Mouse (Mus musculus) midbrain, embryonic 11.5 days (tissue): ENCODE results near the gene Uncx. TPM values are rescaled to one million over a fixed set of nuclear protein-coding genes. Genes with fewer than 3 reads are reported as not detected.

ENCODE experiments used
- ATAC-seq: fragments of 200-750 bp; cut with Nextera tagmentation; 2 replicates; pipeline ENCODE4 v1.8.0; 2017; ENCODE audit warnings: moderate TSS enrichment, moderate library complexity; ENCODE audit not compliant: low FRiP score
- DNase-seq: peaks from one replicate; pipeline ENCODE4 v3.0.0; 2015; ENCODE audit warnings: low spot score; ENCODE audit errors: missing footprints
- H3K27ac ChIP-seq: fragments of 300-500 bp; sonication (generic); 2 replicates; pipeline ENCODE4 v1.5.1; 2014; ENCODE audit warnings: low read depth, low read length
- H3K27me3 ChIP-seq: fragments of 300-500 bp; sonication (generic); 2 replicates; pipeline ENCODE4 v1.6.1; 2014; ENCODE audit warnings: mild to moderate bottlenecking, low read length, moderate library complexity, mixed read lengths; ENCODE audit not compliant: control insufficient read depth, insufficient read depth
- H3K36me3 ChIP-seq: fragments of 300-500 bp; sonication (generic); 2 replicates; pipeline ENCODE4 v1.6.1; 2014; ENCODE audit warnings: mild to moderate bottlenecking, low read length, moderate library complexity, mixed read lengths; ENCODE audit not compliant: control insufficient read depth, insufficient read depth
- H3K4me1 ChIP-seq: fragments of 300-500 bp; sonication (generic); 2 replicates; pipeline ENCODE4 v1.6.1; 2014; ENCODE audit warnings: low read length; ENCODE audit not compliant: control insufficient read depth, insufficient read depth
- H3K4me2 ChIP-seq: fragments of 300-500 bp; sonication (generic); 2 replicates; pipeline ENCODE4 v1.6.1; 2014; ENCODE audit warnings: mild to moderate bottlenecking, moderate library complexity
- H3K4me3 ChIP-seq: fragments of 300-500 bp; sonication (generic); 2 replicates; pipeline ENCODE4 v1.5.1; 2014; ENCODE audit warnings: low read depth, low read length
- H3K9ac ChIP-seq: fragments of 300-500 bp; sonication (generic); 2 replicates; pipeline ENCODE4 v1.6.1; 2014; ENCODE audit warnings: low read length
- H3K9me3 ChIP-seq: fragments of 300-500 bp; sonication (generic); 2 replicates; pipeline ENCODE4 v1.6.1; 2016; ENCODE audit warnings: low read length; ENCODE audit not compliant: control insufficient read depth
- WGBS: fragments of 180-500 bp; shearing (Covaris S2); extraction: QIAGEN DNeasy Blood & Tissue Kit; methylation state at CpG from one replicate; pipeline ENCODE4 v1.1.7; 2014; 5-methylcytosine and 5-hydroxymethylcytosine counted together
- polyA plus RNA-seq: library from polyadenylated mRNA; unstranded; fragments of >200 nt; fragmentation: Nextera tagmentation; extraction: Ambion mirVana; gene quantifications from 2 replicates; pipeline ENCODE4 v1.2.1, GENCODE M21; 2014

Gene Uncx
- polyA plus RNA-seq, 1 experiment from 2014 or later = 41.8 TPM

- Histone ChIP-seq H3K9ac (no peak overlapping the region), H3K27me3 (no peaks in the 10 kb centered on the region), H3K27ac (no peak overlapping the region), H3K4me3 (no peak overlapping the region), H3K4me2 (no peak overlapping the region), H3K9me3 (no peaks in the 10 kb centered on the region), H3K4me1 (no peaks in the 10 kb centered on the region), H3K36me3 (no peaks in the 10 kb centered on the region)
- WGBS = 85% methylated on average over 4 of the region's 4 CpGs
- DNase-seq = no peak
- no peak for ATAC-seq
Measured at GRCm38 (mm10) chr5:139512201-139512600, 31.1 kb upstream of the Uncx start.

- DNase-seq (peak; percentile 77), ATAC-seq (no peak)
- WGBS = 50% methylated on average over 11 of the region's 11 CpGs
- no peaks in the 10 kb centered on the region for H3K4me1 ChIP-seq
- no peak overlapping the region for H3K4me2 ChIP-seq
- H3K27me3 ChIP-seq = no peaks in the 10 kb centered on the region
- no peaks in the 10 kb centered on the region for H3K36me3 ChIP-seq
- no peaks in the 10 kb centered on the region for H3K9me3 ChIP-seq
- H3K4me3 ChIP-seq = no peak overlapping the region
- H3K9ac ChIP-seq = no peak overlapping the region
- H3K27ac ChIP-seq = no peak overlapping the region
Measured at GRCm38 (mm10) chr5:139516281-139516680, 27.0 kb upstream of the Uncx start.

- ATAC-seq (no peak), DNase-seq (peak; percentile 81)
- Histone ChIP-seq H3K9me3 (no peaks in the 10 kb centered on the region), H3K27me3 (no peaks in the 10 kb centered on the region), H3K4me1 (no peaks in the 10 kb centered on the region), H3K4me2 (no peak overlapping the region), H3K9ac (no peak overlapping the region), H3K36me3 (no peaks in the 10 kb centered on the region), H3K27ac (no peak overlapping the region), H3K4me3 (no peak overlapping the region)
- 68% methylated on average over 14 of the region's 14 CpGs for WGBS
Measured at GRCm38 (mm10) chr5:139520069-139520834, 23.0 kb upstream of the Uncx start.

DNA sequence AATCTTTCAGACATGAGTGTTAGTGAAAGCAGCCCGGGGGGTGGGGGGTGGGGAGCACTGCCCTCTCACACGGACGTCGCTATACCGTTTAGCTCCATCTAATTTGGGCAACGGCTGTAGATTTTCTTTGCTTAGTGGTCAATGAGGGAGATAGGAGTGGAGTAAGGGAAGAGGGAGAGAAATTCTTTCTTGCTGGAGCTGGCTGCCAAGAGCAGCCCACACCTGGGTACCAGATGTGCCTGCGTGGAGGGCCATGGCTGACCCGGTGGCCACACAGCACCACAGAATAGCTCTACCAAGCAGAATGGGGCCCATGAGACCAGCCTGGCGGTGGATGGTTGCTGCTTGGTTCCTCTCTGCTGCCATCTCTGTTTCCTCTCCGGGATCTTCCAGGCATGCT is 21.3 kb upstream of the Uncx start:
- H3K27ac ChIP-seq = no peak overlapping the region
- H3K9me3 ChIP-seq = no peaks in the 10 kb centered on the region
- H3K4me2 ChIP-seq = no peak overlapping the region
- H3K4me1 ChIP-seq = no peaks in the 10 kb centered on the region
- no peak overlapping the region for H3K9ac ChIP-seq
- H3K27me3 ChIP-seq = no peaks in the 10 kb centered on the region
- H3K36me3 ChIP-seq = no peaks in the 10 kb centered on the region
- ATAC-seq (no peak), DNase-seq (peak; percentile 76)
- 79% methylated on average over 10 of the region's 10 CpGs for WGBS
- no peak overlapping the region for H3K4me3 ChIP-seq

DNA sequence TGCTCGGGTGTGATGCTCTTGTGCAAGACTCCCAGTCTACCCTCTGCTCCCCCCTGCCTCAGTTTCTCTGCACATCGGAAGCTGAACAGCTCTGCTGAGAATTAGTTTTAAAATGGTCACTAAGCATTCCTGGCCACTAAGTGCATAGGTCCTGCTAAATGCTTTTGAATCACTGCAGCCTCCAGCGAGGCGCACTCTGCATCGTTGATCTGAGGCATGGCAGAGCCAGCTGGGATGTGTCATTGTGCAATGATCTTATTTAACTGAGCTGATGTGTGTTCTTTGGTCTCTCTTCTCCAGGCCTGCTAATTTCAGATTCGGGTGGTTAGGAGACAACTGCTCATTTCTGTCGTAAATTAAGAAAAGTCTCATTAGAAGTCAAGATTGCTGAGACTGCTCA is 14.4 kb upstream of the Uncx start:
- Histone ChIP-seq H3K27ac (no peak overlapping the region), H3K4me3 (no peak overlapping the region), H3K9me3 (no peaks in the 10 kb centered on the region), H3K4me1 (peaks cover 8% of the 10 kb centered on the region), H3K9ac (no peak overlapping the region), H3K36me3 (no peaks in the 10 kb centered on the region), H3K4me2 (no peak overlapping the region), H3K27me3 (peaks cover 29% of the 10 kb centered on the region)
- DNase-seq (peak; percentile 74), ATAC-seq (no peak)
- 77% methylated on average over 7 of the region's 7 CpGs for WGBS

DNA sequence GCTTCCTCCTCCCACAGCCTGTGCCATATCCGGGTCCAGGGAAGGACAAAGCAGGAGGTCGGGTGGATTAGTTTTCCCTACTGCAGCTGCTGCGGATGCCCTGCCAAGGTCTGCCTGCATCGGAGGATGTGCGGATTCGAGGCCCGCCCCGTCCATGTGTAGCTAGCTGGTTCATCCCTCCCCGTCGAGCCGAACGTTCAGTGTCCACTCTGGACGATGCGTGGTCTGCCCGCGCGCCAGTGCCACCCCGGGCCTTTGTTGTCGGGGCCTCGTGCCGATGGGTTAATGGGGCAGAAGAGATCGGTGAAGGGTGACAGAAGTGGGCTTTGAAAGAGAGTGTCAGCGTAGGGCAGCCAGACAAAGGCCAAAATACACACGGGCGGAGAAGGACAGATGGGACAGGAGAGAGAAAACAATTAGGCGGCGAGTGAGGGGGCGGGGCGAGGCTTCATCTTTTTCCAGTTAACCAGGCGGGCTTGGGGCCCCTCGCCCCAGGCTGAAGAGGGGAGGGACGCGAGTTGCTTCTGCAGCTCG is 7.8 kb upstream of the Uncx start:
- Histone ChIP-seq H3K4me3 (no peak overlapping the region), H3K9me3 (no peaks in the 10 kb centered on the region), H3K36me3 (no peaks in the 10 kb centered on the region), H3K4me2 (peak overlapping the region; percentile 32), H3K9ac (peak overlapping the region; percentile 39; the same call in 1 of the 2 replicates), H3K27ac (peak overlapping the region; percentile 70), H3K27me3 (peaks cover 76% of the 10 kb centered on the region), H3K4me1 (peaks cover 28% of the 10 kb centered on the region)
- 0% methylated on average over 34 of the region's 34 CpGs for WGBS
- ATAC-seq = peak; percentile 70
- peak; percentile 97 for DNase-seq

GRCm38 (mm10) chr5:139536211-139536910 is 6.9 kb upstream of the Uncx start:
- peak; percentile 36; the same call in 1 of the 2 replicates for ATAC-seq
- Histone ChIP-seq H3K4me3 (no peak overlapping the region), H3K4me2 (peak overlapping the region; percentile 32), H3K27ac (peak overlapping the region; percentile 70), H3K4me1 (peaks cover 30% of the 10 kb centered on the region), H3K9ac (peak overlapping the region; percentile 39; the same call in 1 of the 2 replicates), H3K27me3 (peaks cover 82% of the 10 kb centered on the region), H3K9me3 (no peaks in the 10 kb centered on the region), H3K36me3 (no peaks in the 10 kb centered on the region)
- 1% methylated on average over 26 of the region's 26 CpGs for WGBS
- DNase-seq = peak; percentile 99

- 2% methylated on average over 18 of the region's 18 CpGs for WGBS
- Histone ChIP-seq H3K9me3 (no peaks in the 10 kb centered on the region), H3K4me2 (no peak overlapping the region), H3K4me3 (no peak overlapping the region), H3K4me1 (peaks cover 23% of the 10 kb centered on the region), H3K27ac (peak overlapping the region; percentile 52), H3K9ac (no peak overlapping the region), H3K27me3 (peaks cover 83% of the 10 kb centered on the region), H3K36me3 (no peaks in the 10 kb centered on the region)
- DNase-seq (peak; percentile 93), ATAC-seq (peak; percentile 14; the same call in 1 of the 2 replicates)
Measured at GRCm38 (mm10) chr5:139536911-139537738, 6.2 kb upstream of the Uncx start.
